Mouse (Mus musculus) G1E-ER4 (cell line): ENCODE measurements around the gene Tmem223. TPM values are rescaled to one million over a fixed set of nuclear protein-coding genes. Genes with fewer than 3 reads are reported as not detected.

ENCODE experiments used
- GATA1 ChIP-seq: IDR thresholded peaks from one replicate; pipeline ENCODE4 v1.8.0; 2012; ENCODE audit warnings: low read length, inconsistent platforms
- polyA plus RNA-seq: library from polyadenylated mRNA; stranded (reverse); fragments of >175 nt; gene quantifications from 2 replicates; pipeline ENCODE4 v1.2.3, GENCODE M21; 2012

Tmem223 gene
- polyA plus RNA-seq, 1 experiment = 3.6 TPM

- TF ChIP-seq GATA1 = no peak
Measured at GRCm38 (mm10) chr19:8739646-8740045, 31.1 kb upstream of the Tmem223 start.

DNA sequence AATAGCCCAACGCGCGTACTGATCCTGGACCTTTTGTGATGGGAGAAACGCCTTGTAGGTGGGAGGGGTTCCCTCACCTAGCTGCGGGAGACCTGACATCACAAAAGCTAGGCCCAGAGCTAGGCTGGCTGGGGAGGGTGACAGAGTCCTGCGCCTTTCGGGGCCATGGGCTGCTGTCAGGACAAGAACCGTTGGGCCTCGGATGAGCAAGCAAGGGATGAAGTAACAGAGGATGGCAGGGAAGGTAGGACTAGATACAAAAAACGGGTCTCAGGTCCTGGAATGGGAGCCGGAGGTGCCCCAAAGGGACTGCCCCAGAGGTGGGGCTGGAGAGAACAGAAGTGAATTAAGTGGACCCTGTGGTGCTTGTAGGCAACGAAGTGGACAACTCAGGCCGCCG lies 30.2 kb upstream of the Tmem223 start, which contains the start of gene 1700092M07Rik:
Gene 1700092M07Rik (plus strand): TSS at position 116 of the 400 bp plus-strand sequence.
- no peak for TF ChIP-seq GATA1

GRCm38 (mm10) chr19:8741243-8741869 lies 29.4 kb upstream of the Tmem223 start, which contains the start of gene Stx5a:
Gene Stx5a (plus strand): TSS chr19:8741413.
- TF ChIP-seq GATA1 = no peak

DNA sequence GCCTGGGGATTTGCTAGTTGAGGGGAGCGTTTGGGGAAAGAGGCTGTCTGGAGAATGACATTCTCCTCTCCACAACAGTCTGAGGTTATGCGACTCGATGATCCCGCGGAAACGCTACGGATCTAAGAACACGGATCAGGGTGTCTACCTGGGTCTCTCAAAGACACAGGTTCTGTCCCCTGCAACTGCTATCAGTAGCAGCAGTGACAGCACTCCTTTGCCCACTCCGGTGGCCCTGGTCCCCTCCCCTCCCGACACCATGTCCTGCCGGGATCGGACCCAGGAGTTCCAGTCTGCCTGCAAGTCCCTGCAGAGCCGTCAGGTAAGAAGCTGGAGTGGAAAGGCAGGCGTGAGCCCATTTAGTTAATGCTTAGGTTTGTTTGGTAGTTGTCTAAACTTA lies 28.6 kb upstream of the Tmem223 start:
- no peak for TF ChIP-seq GATA1

DNA sequence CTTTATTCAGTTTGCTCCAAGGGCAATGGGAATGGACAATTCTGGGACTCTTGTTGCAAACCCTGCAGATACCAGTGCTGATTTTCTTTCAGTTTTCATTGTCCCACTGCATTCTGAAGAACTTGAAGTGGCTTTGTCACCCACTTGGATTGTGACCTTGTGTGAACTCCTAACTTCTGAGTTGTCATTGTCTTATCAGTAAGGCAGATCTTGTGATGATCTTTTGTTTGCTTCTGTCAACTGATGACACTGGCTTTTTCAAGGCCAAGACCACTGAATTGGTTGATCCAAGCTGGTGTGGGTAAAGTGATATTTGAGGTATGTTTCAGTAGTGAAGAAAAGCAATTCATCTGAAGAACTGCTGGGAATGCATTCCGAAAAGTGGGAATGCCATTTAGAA lies 25.4 kb upstream of the Tmem223 start:
- no peak for TF ChIP-seq GATA1

DNA sequence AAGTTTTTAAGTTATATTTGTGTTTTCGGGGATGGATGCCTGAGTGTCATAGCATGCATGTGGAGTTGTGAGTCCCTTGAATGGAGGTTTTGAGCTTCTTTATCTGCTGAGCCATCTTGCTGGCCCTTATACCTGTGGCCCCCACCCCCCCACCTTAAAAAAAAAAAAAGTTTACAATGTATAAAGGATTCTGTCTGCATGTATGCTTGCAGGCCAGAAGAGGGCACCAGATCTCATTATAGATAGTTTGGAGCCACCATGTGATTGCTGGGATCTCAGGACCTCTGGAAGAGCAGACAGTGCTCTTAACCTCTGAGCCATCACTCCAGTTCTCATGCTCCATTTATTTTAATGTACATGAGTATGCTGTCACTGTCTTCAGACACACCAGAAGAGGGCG lies 23.4 kb upstream of the Tmem223 start:
- TF ChIP-seq GATA1 = no peak

- no peak for TF ChIP-seq GATA1
Measured at GRCm38 (mm10) chr19:8755652-8756051, 15.1 kb upstream of the Tmem223 start.

DNA sequence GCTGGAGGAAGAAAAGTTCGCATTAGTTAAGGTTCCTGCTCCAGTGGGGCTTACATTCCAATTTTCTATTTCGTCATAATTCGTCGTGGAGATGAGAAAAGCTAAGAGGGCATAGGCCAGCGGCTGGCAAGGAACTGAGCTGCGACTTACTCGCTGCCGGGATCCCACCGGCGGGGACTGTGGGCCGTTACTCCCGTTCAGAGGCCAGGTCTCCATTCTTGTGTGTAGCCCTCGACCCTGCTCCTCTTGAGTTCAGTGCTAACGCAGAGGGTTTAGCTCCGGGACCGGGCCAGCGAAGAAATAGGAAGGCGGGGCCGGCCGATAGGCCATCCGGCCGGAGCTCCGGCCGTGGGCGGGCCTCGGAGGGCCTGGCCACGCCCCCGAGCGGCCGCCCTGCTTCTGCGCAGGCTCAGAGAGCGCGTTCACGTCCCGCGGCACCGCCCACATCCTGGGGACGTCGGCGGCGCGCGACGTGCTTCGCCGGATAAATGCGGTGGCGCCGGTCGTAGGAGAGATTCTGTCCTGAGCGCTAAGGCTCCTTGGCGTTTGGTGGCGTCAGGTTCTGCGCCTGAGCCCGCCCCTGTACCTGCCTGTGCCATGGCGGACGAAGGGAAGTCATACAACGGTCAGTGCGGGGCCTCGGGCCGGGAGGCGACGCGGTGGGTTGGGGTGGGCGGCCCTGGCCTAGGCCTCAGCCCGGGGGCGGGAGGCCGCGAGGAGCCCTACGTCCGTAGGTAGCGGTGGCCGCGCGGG lies 14.0 kb upstream of the Tmem223 start, which contains the start of gene Nxf1:
Gene Nxf1 (plus strand): TSS at position 439 of the 753 bp plus-strand sequence.
- TF ChIP-seq GATA1 = no peak

- TF ChIP-seq GATA1 = no peak
Measured at GRCm38 (mm10) chr19:8757471-8757998, 13.3 kb upstream of the Tmem223 start.

DNA sequence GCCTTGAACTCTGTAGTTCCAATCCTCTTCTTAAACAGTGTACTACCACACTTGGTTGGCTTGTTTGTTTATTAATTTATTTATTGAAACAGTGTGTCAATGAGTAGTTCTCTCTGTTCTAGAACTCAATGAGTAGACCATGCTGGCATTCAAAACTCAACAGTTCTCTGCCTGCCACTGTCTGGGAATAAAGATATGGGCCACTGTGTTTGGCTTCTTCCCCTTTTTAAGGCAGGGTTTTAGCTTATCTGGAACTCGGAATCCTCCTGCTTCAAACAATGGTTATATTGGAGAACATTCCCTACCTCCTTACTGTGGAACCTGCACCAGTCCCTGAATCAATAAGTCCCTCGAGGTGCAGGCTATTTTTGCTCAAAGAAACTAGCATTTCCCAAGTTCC lies 11.9 kb upstream of the Tmem223 start:
- no peak for TF ChIP-seq GATA1

- no peak for TF ChIP-seq GATA1
Measured at GRCm38 (mm10) chr19:8760757-8761156, 10.0 kb upstream of the Tmem223 start.

DNA sequence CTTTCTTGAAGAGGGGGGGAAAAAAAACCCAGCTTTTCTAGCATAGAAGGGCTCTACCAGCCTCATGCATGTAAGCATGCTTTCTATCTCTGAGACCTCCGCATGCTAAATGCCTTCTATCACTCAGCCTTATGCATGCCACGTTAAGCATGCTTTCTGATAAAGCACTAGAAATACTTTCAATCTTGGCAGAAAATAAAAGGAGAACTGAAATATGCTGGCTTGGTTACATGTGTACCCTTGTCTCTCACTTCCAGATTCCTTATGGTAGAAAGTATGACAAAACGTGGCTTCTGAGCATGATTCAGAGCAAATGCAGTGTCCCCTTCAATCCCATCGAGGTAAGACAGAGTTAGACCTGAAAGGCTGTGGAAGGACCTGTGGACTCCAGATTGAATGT lies 7.5 kb upstream of the Tmem223 start:
- no peak for TF ChIP-seq GATA1

- TF ChIP-seq GATA1 = no peak
Measured at GRCm38 (mm10) chr19:8765562-8765961, 5.2 kb upstream of the Tmem223 start.

- no peak for TF ChIP-seq GATA1
Measured at GRCm38 (mm10) chr19:8772996-8773395, 2.2 kb downstream of the Tmem223 start.

- no peak for TF ChIP-seq GATA1
Measured at GRCm38 (mm10) chr19:8773409-8773808, 2.6 kb downstream of the Tmem223 start.

DNA sequence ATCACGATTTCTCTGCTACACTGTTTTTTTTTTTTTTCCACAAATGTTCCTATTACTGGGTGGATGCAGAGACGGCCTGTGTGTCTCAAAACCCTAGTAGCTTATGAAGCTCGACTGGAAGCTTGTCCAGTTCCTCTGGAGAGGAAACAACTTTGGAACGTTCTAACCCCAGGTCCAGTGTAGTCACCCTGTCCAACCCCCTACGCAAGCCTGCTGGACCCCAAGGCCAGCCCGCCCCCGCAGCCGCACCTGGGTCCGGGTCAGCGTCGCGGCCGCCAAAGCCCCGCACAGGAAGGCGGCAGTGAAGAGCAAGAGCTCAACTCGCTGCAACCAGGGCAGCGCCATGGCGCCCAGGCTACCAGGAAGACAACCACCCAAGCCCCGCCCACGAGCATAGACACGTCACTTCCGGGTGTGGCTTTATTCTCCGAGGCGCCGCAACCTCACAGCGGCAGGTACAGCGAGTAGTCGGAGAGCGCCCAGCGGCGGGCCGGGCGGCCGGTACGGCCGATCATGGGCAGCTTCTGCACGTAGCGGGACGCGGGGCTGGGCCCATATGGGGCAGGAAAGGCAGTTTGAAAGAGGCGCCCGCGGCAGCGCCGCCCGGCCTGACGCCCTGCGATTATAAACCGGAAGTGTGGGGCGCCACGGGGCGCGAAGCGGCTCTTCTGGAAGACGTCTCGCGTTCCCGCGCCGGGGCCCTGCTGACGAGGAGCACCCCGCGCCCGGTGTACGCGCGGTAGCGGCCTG lies 3.5 kb downstream of the Tmem223 start, which contains the start of gene Tmem179b:
Gene Tmem179b (minus strand): TSS at position 382 of the 750 bp plus-strand sequence.
- TF ChIP-seq GATA1 = no peak

- no peak for TF ChIP-seq GATA1
Measured at GRCm38 (mm10) chr19:8774951-8775421, 4.2 kb downstream of the Tmem223 start.
